Mouse (Mus musculus) liver, embryonic 11.5 days (tissue): ENCODE data around the gene Olfr159. TPM values are rescaled to one million over a fixed set of nuclear protein-coding genes. Genes with fewer than 3 reads are reported as not detected.

ENCODE experiments used
- ATAC-seq: fragments of 200-750 bp; cut with Nextera tagmentation; replicated peaks from 2 replicates; pipeline ENCODE4 v1.8.0; 2017; ENCODE audit warnings: moderate number of reproducible peaks, mild to moderate bottlenecking, moderate TSS enrichment, moderate library complexity; ENCODE audit not compliant: low FRiP score
- DNase-seq: peaks from one replicate; pipeline ENCODE4 v3.0.0-alpha.2; 2017; ENCODE audit warnings: low spot score
- H3K27ac ChIP-seq: fragments of 300-500 bp; sonication (generic); 2 replicates; pipeline ENCODE4 v1.5.1; 2014; ENCODE audit warnings: mild to moderate bottlenecking, low read depth, low read length, control low read depth
- H3K27me3 ChIP-seq: fragments of 300-500 bp; sonication (generic); replicated peaks from 2 replicates; pipeline ENCODE4 v1.6.1; 2014; ENCODE audit warnings: low read length, mixed read lengths; ENCODE audit not compliant: control insufficient read depth, insufficient read depth
- H3K36me3 ChIP-seq: fragments of 300-500 bp; sonication (generic); 2 replicates; pipeline ENCODE4 v1.6.1; 2014; ENCODE audit warnings: mild to moderate bottlenecking, low read length, moderate library complexity, mixed read lengths; ENCODE audit not compliant: control insufficient read depth, insufficient read depth
- H3K4me1 ChIP-seq: fragments of 300-500 bp; sonication (generic); replicated peaks from 2 replicates; pipeline ENCODE4 v1.6.1; 2014; ENCODE audit warnings: low read length, mixed read lengths; ENCODE audit not compliant: control insufficient read depth, insufficient read depth
- H3K4me2 ChIP-seq: fragments of 300-500 bp; sonication (generic); 2 replicates; pipeline ENCODE4 v1.6.1; 2014; ENCODE audit warnings: mild to moderate bottlenecking, control low read depth, moderate library complexity
- H3K4me3 ChIP-seq: fragments of 300-500 bp; sonication (generic); 2 replicates; pipeline ENCODE4 v1.5.1; 2014; ENCODE audit warnings: low read depth, low read length, control low read depth
- H3K9ac ChIP-seq: fragments of 300-500 bp; sonication (generic); 2 replicates; pipeline ENCODE4 v1.6.1; 2014; ENCODE audit warnings: low read depth, low read length, control low read depth
- H3K9me3 ChIP-seq: fragments of 300-500 bp; sonication (generic); 2 replicates; pipeline ENCODE4 v1.6.1; 2016; ENCODE audit warnings: low read length, inconsistent platforms, mixed read lengths; ENCODE audit not compliant: control insufficient read depth
- WGBS: fragments of 180-500 bp; shearing (Covaris S2); extraction: QIAGEN DNeasy Blood & Tissue Kit; methylation state at CpG from one replicate; pipeline ENCODE4 v1.1.7; 2014; 5-methylcytosine and 5-hydroxymethylcytosine counted together
- polyA plus RNA-seq: library from polyadenylated mRNA; unstranded; fragments of >200 nt; fragmentation: Nextera tagmentation; extraction: Ambion mirVana; gene quantifications from 2 replicates; pipeline ENCODE4 v1.2.1, GENCODE M21; 2014

Gene Olfr159
- polyA plus RNA-seq, 1 experiment from 2014 or later: not detected

GRCm38 (mm10) chr4:43761336-43761735 lies 9.5 kb downstream of the Olfr159 start:
- Histone ChIP-seq H3K9me3 (no peaks in the 10 kb centered on the region), H3K27me3 (no peaks in the 10 kb centered on the region), H3K4me2 (no peak overlapping the region), H3K36me3 (no peaks in the 10 kb centered on the region), H3K4me3 (no peak overlapping the region), H3K27ac (no peak overlapping the region), H3K4me1 (no peaks in the 10 kb centered on the region), H3K9ac (no peak overlapping the region)
- no peak for DNase-seq
- no peak for ATAC-seq
- 56% methylated on average over 2 of the region's 2 CpGs for WGBS

- Histone ChIP-seq H3K9me3 (no peaks in the 10 kb centered on the region), H3K4me3 (no peak overlapping the region), H3K4me1 (no peaks in the 10 kb centered on the region), H3K9ac (no peak overlapping the region), H3K27me3 (no peaks in the 10 kb centered on the region), H3K4me2 (no peak overlapping the region), H3K36me3 (no peaks in the 10 kb centered on the region), H3K27ac (no peak overlapping the region)
- no peak for DNase-seq
- no peak for ATAC-seq
- WGBS: 70% methylated on average over 10 of the region's 10 CpGs
These were observed 10.3 kb downstream of the Olfr159 start for GRCm38 (mm10) chr4:43760460-43760859.

- DNase-seq (no peak), ATAC-seq (no peak)
- Histone ChIP-seq H3K4me3 (no peak overlapping the region), H3K9ac (no peak overlapping the region), H3K9me3 (no peaks in the 10 kb centered on the region), H3K4me2 (no peak overlapping the region), H3K27me3 (no peaks in the 10 kb centered on the region), H3K27ac (no peak overlapping the region), H3K36me3 (no peaks in the 10 kb centered on the region), H3K4me1 (no peaks in the 10 kb centered on the region)
- 84% methylated on average over 21 of the region's 21 CpGs for WGBS
These were observed 11.0 kb downstream of the Olfr159 start for GRCm38 (mm10) chr4:43759571-43760418.

- Histone ChIP-seq H3K4me3 (no peak overlapping the region), H3K4me2 (no peak overlapping the region), H3K9me3 (no peaks in the 10 kb centered on the region), H3K27ac (no peak overlapping the region), H3K36me3 (no peaks in the 10 kb centered on the region), H3K27me3 (no peaks in the 10 kb centered on the region), H3K9ac (no peak overlapping the region), H3K4me1 (no peaks in the 10 kb centered on the region)
- DNase-seq (no peak), ATAC-seq (no peak)
- WGBS: 55% methylated on average over 6 of the region's 6 CpGs
These were observed 13.6 kb downstream of the Olfr159 start for GRCm38 (mm10) chr4:43757213-43757612.

GRCm38 (mm10) chr4:43745187-43745586 lies 25.6 kb downstream of the Olfr159 start:
- Histone ChIP-seq H3K36me3 (no peaks in the 10 kb centered on the region), H3K27me3 (no peaks in the 10 kb centered on the region), H3K9ac (no peak overlapping the region), H3K4me2 (no peak overlapping the region), H3K4me1 (no peaks in the 10 kb centered on the region; the same call in 1 of the 2 replicates), H3K27ac (no peak overlapping the region), H3K9me3 (no peaks in the 10 kb centered on the region), H3K4me3 (no peak overlapping the region)
- ATAC-seq (no peak), DNase-seq (no peak)
- 10% methylated on average over 6 of the region's 6 CpGs for WGBS

- Histone ChIP-seq H3K27me3 (no peaks in the 10 kb centered on the region), H3K4me2 (no peak overlapping the region), H3K9ac (no peak overlapping the region), H3K36me3 (no peaks in the 10 kb centered on the region), H3K9me3 (no peaks in the 10 kb centered on the region), H3K4me3 (no peak overlapping the region), H3K4me1 (no peaks in the 10 kb centered on the region; the same call in 1 of the 2 replicates), H3K27ac (no peak overlapping the region)
- WGBS: 27% methylated on average over 1 of the region's 1 CpGs
- no peak for ATAC-seq
- no peak for DNase-seq
These were observed 27.7 kb downstream of the Olfr159 start for GRCm38 (mm10) chr4:43743099-43743498.

GRCm38 (mm10) chr4:43742637-43743036 lies 28.2 kb downstream of the Olfr159 start:
- Histone ChIP-seq H3K9ac (no peak overlapping the region), H3K27me3 (no peaks in the 10 kb centered on the region), H3K4me3 (no peak overlapping the region), H3K9me3 (no peaks in the 10 kb centered on the region), H3K27ac (no peak overlapping the region), H3K4me2 (no peak overlapping the region), H3K4me1 (no peaks in the 10 kb centered on the region; the same call in none of the 2 replicates), H3K36me3 (no peaks in the 10 kb centered on the region)
- 45% methylated on average over 4 of the region's 4 CpGs for WGBS
- no peak for ATAC-seq
- DNase-seq: no peak

- H3K4me3 ChIP-seq: no peak overlapping the region
- no peaks in the 10 kb centered on the region for H3K27me3 ChIP-seq
- H3K9me3 ChIP-seq: no peaks in the 10 kb centered on the region
- H3K36me3 ChIP-seq: no peaks in the 10 kb centered on the region
- DNase-seq (no peak), ATAC-seq (no peak)
- no peak overlapping the region for H3K4me2 ChIP-seq
- 64% methylated on average over 5 of the region's 5 CpGs for WGBS
- H3K4me1 ChIP-seq: no peaks in the 10 kb centered on the region; the same call in 1 of the 2 replicates
- H3K9ac ChIP-seq: no peak overlapping the region
- no peak overlapping the region for H3K27ac ChIP-seq
These were observed 29.3 kb downstream of the Olfr159 start for GRCm38 (mm10) chr4:43741526-43741925.
